Mouse (Mus musculus) spleen, adult 2 months (tissue): ENCODE data around the gene Cachd1. TPM values are rescaled to one million over a fixed set of nuclear protein-coding genes. Genes with fewer than 3 reads are reported as not detected.

ENCODE experiments used
- DNase-seq, 2 experiments: peaks; one replicate each; pipeline versions ENCODE4 v3.0.0 to v3.0.0-alpha.2; 2012 to 2021; ENCODE audit warnings: low spot score in 2 of 2, low read depth in 1 of 2
- H3K27ac ChIP-seq: fragments of 200-500 bp; 2 replicates; pipeline ENCODE4 v1.5.1; 2012; ENCODE audit warnings: low read length, inconsistent platforms; ENCODE audit not compliant: insufficient read depth
- H3K27me3 ChIP-seq: fragments of 200-500 bp; 2 replicates; pipeline ENCODE4 v1.6.1; 2012; ENCODE audit warnings: mild to moderate bottlenecking, moderate library complexity, low read length, inconsistent platforms; ENCODE audit not compliant: control insufficient read depth, insufficient read depth
- H3K36me3 ChIP-seq: fragments of 200-500 bp; 2 replicates; pipeline ENCODE4 v1.6.1; 2012; ENCODE audit warnings: mild to moderate bottlenecking, low read length, inconsistent platforms; ENCODE audit not compliant: control insufficient read depth, insufficient read depth
- H3K4me1 ChIP-seq: fragments of 200-500 bp; 2 replicates; pipeline ENCODE4 v1.6.1; 2011; ENCODE audit warnings: inconsistent platforms; ENCODE audit not compliant: control insufficient read depth, insufficient read depth, insufficient read length
- H3K4me3 ChIP-seq: fragments of 200-500 bp; 2 replicates; pipeline ENCODE4 v1.5.1; 2011; ENCODE audit warnings: mild to moderate bottlenecking, inconsistent platforms; ENCODE audit not compliant: insufficient read depth, insufficient read length; ENCODE audit errors: extremely low read depth
- CTCF ChIP-seq: fragments of 200-500 bp; IDR thresholded peaks from 2 replicates; pipeline ENCODE4 v1.5.1; 2011; ENCODE audit warnings: mild to moderate bottlenecking, inconsistent platforms; ENCODE audit not compliant: insufficient read depth, insufficient read length, insufficient replicate concordance; ENCODE audit errors: extremely low read depth
- POLR2A ChIP-seq: fragments of 200-500 bp; IDR thresholded peaks from 2 replicates; pipeline ENCODE4 v1.6.1; 2011; ENCODE audit warnings: low read depth, low read length, inconsistent platforms
- WGBS: fragments of 180-500 bp; shearing (Covaris S2); methylation state at CpG from one replicate; pipeline ENCODE4 v1.1.7; 2018; 5-methylcytosine and 5-hydroxymethylcytosine counted together
- polyA plus RNA-seq: library from polyadenylated mRNA; depleted of rRNA; stranded (reverse); fragments of >200 nt; gene quantifications from 2 replicates; pipeline ENCODE4 v1.2.3, GENCODE M21; 2012; rRNA removed

Cachd1 gene
- polyA plus RNA-seq, 1 experiment: 17.0 TPM

DNA sequence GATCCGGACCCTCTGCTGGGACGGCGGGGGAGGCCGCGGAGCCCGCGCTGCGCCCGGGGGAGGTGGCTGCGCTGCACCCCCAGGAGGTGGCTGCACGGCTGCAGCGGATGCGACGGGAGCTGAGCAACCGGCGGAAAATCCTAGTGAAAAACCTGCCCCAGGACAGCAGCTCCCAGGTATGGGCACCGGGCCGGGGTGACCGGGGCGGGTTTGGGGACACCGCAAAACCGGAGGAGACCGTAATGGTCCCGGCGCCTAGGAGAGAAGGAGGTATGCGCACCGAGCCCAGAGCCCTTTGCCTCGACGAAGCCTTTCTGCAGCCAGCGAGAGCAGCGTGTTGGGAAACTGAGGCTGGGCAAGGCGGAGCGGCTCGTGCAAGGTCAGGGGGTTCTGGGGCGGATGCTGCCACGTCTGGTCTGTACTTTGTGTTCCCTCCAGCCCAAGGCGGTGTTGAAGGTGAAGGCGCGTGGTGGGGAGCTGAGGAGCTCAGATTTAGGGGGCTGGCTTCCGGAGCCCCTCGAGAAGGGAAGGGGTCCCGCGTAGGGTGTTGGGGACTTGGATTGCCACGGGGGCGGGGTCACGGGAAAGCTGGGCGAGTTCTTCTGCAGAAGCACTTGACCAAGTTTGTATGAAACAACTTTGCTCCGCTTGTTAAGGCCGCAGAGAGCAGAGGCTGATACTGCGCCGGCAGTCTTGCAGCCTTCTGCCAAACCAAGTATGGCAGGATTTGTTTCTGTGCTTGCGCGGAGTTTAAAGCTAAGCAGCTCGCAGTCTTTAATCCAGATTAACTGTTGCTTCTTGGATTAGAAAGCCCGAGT, 292.9 kb downstream of the Cachd1 start:
- H3K4me1 ChIP-seq: no peaks in the 10 kb centered on the region
- H3K27me3 ChIP-seq: peaks cover 3% of the 10 kb centered on the region; the same call in 1 of the 2 replicates
- H3K27ac ChIP-seq: no peak overlapping the region
- no peak for DNase-seq
- H3K36me3 ChIP-seq: no peaks in the 10 kb centered on the region
- H3K4me3 ChIP-seq: peak overlapping the region; percentile 43
- no peak for TF ChIP-seq CTCF
- TF ChIP-seq POLR2A: no peak
- 4% methylated on average over 55 of the region's 55 CpGs for WGBS

GRCm38 (mm10) chr4:101071570-101071969, 295.1 kb downstream of the Cachd1 start:
- Histone ChIP-seq H3K4me1 (no peaks in the 10 kb centered on the region), H3K27ac (no peak overlapping the region), H3K4me3 (no peak overlapping the region), H3K36me3 (no peaks in the 10 kb centered on the region), H3K27me3 (peaks cover 3% of the 10 kb centered on the region; the same call in 1 of the 2 replicates)
- no peak for DNase-seq
- TF ChIP-seq CTCF (no peak), POLR2A (no peak)
- WGBS: 71% methylated on average over 4 of the region's 4 CpGs

DNA sequence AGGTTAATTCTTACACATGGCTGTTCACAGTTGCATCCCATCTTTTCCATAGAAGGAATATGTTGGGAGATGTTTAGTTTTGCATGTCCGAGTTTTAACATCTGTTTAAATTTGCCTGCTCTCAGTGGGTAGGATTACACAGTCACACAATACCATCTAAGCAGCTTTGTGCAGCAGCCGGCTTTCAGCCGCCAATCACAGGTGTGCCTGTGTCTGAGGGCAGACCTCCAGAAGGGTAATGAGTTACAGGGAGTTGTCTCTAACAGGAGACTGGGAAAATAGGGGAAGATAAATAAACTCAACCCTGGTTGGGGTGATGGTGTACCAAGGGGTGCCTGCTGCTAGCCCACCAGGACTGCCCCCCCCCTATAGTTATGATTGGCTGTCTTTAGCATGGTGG, 299.9 kb downstream of the Cachd1 start:
- WGBS: 89% methylated on average over 3 of the region's 3 CpGs

More for the DNA sequence above, 299.9 kb downstream of the Cachd1 start:
- TF ChIP-seq CTCF (no peak), POLR2A (no peak)
- Histone ChIP-seq H3K27me3 (no peaks in the 10 kb centered on the region), H3K36me3 (no peaks in the 10 kb centered on the region), H3K4me1 (no peaks in the 10 kb centered on the region), H3K4me3 (no peak overlapping the region), H3K27ac (no peak overlapping the region)
- DNase-seq: no peak

Other genes starting within 250 kb of the Cachd1 start
- gene Gm10577, start 244.0 kb downstream of the Cachd1 start, polyA plus RNA-seq: not detected in 2 replicates